Mouse (Mus musculus) adrenal gland, adult 2 months (tissue): ENCODE results near the gene Tcstv1. TPM values are rescaled to one million over a fixed set of nuclear protein-coding genes. Genes with fewer than 3 reads are reported as not detected.
"Not testable (repeated sequence)": the region's sequence is repeated elsewhere in the genome, so short reads cannot be mapped to it uniquely, and the experiment has no call there.

Experiments
- DNase-seq: peaks from one replicate; pipeline ENCODE4 v3.0.0; 2021
- long read RNA-seq: library from polyadenylated mRNA; stranded (forward); transcript quantifications from one replicate; pipeline ENCODE4 v2.0.0, GENCODE M21; 2021
- polyA plus RNA-seq: library from polyadenylated mRNA; depleted of rRNA; stranded (reverse); fragments of >200 nt; gene quantifications from 2 replicates; pipeline ENCODE4 v1.2.3, GENCODE M21; 2012; rRNA removed
- total RNA-seq, 2 experiments: library from RNA; stranded (reverse); gene quantifications; 2 replicates each; pipeline ENCODE4 v1.2.3; 2021

The Tcstv1 gene
- total RNA-seq (not detected), polyA plus RNA-seq (not detected in 2 replicates)
- long read RNA-seq, result 0 reads

DNA sequence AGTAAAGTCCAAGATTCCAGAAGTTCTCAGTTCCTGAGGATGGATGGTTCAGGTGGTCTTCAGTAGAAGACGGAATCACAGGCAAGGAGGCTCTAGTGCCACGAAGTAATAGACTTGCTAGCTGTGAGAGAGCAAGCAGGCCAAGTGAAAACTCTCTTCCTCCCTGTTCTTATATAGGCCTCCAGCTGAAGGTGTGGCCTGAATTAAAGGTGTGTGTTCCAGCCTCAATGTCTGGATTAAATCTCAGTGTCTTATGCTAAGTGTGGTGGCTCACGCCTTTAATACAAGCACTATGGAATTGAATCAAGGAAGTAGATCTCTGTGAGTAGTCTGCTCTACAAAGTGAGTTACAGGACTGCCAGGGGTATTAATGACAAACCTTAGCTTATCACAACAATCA lies at the start of gene Tcstv1:
TSS of gene Tcstv1 (minus strand) at position 101 of the 400 bp plus-strand sequence.
- not testable (repeated sequence) for DNase-seq

- DNase-seq, result not testable (repeated sequence)
These were observed 34.6 kb upstream of the Tcstv1 start, which contains the start of gene Gm21761 for GRCm38 (mm10) chr13:119929172-119929571. Gene Gm21761, minus strand, starts transcription at chr13:119929272.

DNA sequence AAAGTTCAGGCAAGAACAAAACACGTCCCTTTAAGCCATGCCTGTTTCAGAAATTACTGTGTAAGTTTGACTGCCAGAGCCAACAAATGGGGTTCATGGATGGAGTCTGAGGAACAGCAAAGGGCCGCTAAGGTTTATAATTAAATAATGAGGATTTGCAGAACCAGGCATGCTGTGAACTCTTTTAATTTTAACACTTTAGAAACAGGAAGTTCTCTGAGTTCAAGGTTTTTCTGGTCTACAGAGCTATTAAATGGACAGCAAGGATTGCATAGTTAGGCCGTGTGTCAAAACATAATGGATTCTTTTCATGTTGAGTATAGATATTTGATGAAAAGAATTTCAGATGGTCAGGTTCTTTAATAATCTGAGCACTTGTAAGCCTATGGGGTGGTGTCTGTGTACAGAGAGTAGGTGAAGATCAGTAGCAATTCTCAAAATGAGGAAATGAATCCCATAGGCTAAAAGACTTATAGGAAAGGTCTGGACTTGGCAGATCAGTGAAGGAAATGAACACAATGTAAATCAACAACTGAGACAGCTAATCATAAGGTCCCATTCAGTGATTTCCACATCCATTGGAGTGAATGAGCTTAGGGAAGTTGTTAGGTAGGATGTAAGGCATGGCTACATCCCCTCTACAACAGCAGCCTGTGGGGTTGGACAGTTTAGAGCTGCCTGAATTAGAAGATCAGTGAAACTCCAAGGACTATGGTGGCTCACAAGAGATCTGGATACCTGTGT lies 30.2 kb upstream of the Tcstv1 start:
- not testable (repeated sequence) for DNase-seq

GRCm38 (mm10) chr13:119916966-119917722 lies 22.6 kb upstream of the Tcstv1 start:
- not testable (repeated sequence) for DNase-seq

GRCm38 (mm10) chr13:119916449-119916848 lies 21.9 kb upstream of the Tcstv1 start:
- not testable (repeated sequence) for DNase-seq

GRCm38 (mm10) chr13:119898549-119898948 lies 4.0 kb upstream of the Tcstv1 start:
- not testable (repeated sequence) for DNase-seq

GRCm38 (mm10) chr13:119886896-119887295 lies 7.7 kb downstream of the Tcstv1 start:
- DNase-seq, result peak; percentile 5

DNA sequence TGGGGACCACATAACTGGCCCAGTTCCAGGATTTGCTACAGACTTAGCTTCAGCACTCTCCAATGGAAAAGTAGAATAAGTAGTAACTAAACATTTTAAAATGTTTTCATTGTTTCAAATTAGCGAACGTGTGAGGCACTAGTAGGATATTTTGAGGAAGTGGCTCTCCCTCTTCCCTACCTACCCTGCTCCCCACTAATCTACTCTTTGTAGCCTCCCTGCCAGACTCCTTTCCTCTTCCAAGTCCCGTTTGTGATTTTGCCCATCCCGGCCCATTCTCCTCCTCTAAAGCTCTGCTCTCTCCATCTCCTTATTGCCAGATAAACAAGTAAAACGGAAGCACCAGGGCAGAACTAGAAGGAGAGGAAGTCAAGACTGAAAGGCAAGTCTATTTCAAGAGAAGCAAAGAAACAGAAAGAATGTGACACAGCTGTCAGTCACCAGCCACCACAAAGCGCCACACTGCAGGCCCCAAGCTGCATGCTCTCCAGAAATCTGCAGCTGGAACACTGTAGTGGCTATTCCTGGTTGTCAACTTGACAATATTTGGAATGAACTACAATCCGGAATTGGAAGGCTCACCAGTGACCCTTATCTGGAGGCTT lies 30.1 kb downstream of the Tcstv1 start:
- not testable (repeated sequence) for DNase-seq

DNA sequence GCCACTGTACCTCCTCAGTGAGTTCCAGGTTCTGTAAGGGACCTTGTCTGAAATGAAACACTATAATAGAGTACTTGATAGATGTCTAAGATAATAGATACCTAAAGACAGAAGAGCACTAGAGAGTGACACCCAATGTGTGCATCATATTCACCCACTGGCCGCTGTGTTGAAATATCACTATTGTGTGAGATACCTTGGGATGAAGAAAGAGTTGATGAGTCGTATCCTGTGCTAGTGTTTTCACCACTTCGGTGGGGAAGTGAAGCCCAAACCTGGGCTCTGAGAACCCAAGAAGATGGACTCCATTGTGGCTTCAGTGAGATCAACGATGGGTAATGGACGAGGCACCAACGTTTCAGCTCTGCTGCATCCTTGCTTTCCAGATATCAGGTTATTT lies 32.2 kb downstream of the Tcstv1 start:
- DNase-seq, result not testable (repeated sequence)

Other genes with a start within 250 kb of the Tcstv1 start
- 100 to 1,000 TPM; 155 to 624 TPM for gene Hmgcs1, start 204.4 kb downstream of the Tcstv1 start, total RNA-seq
- 24.6 and 46.2 TPM in 2 replicates for gene Hmgcs1, start 204.4 kb downstream of the Tcstv1 start, polyA plus RNA-seq
- gene Nim1k, start 138.9 kb downstream of the Tcstv1 start, total RNA-seq, result 1 to 10 TPM; 1.8 to 2.4 TPM
- 2.1 and 2.7 TPM in 2 replicates for gene Nim1k, start 138.9 kb downstream of the Tcstv1 start, polyA plus RNA-seq
- gene Zfp131, start 103.9 kb downstream of the Tcstv1 start, total RNA-seq, result 10 to 100 TPM; 30.3 to 39.3 TPM
- 24.7 and 27.3 TPM in 2 replicates for gene Zfp131, start 103.9 kb downstream of the Tcstv1 start, polyA plus RNA-seq
- gene AF067063, start 64.6 kb downstream of the Tcstv1 start, total RNA-seq, result not detected
- not detected in 2 replicates for gene AF067063, start 64.6 kb downstream of the Tcstv1 start, polyA plus RNA-seq
- gene D13Ertd608e, start 58.8 kb downstream of the Tcstv1 start, total RNA-seq, result not detected
- not detected in 2 replicates for gene D13Ertd608e, start 58.8 kb downstream of the Tcstv1 start, polyA plus RNA-seq
- not detected for gene Gm21761, start 34.5 kb upstream of the Tcstv1 start, total RNA-seq
- gene Gm21761, start 34.5 kb upstream of the Tcstv1 start, polyA plus RNA-seq, result not detected in 2 replicates
- gene B020031M17Rik, start 56.0 kb upstream of the Tcstv1 start, total RNA-seq, result not detected
- not detected in 2 replicates for gene B020031M17Rik, start 56.0 kb upstream of the Tcstv1 start, polyA plus RNA-seq
- not detected for gene Gm36079, start 132.2 kb upstream of the Tcstv1 start, total RNA-seq
- 0.63 TPM in 1 of 2 replicates, not detected in the other for gene Gm36079, start 132.2 kb upstream of the Tcstv1 start, polyA plus RNA-seq
- not detected for gene Gm21188, start 157.4 kb upstream of the Tcstv1 start, total RNA-seq
- 0.16 TPM in 1 of 2 replicates, not detected in the other for gene Gm21188, start 157.4 kb upstream of the Tcstv1 start, polyA plus RNA-seq
- not detected for gene Gm20767, start 245.5 kb upstream of the Tcstv1 start, total RNA-seq
- not detected in 2 replicates for gene Gm20767, start 245.5 kb upstream of the Tcstv1 start, polyA plus RNA-seq